7 mouse cellular contexts compared by ENCODE assay signal in genomic region chr15:30740728-30741127, GRCm38 (mm10).
A peak's percentile ranks its signal among the peaks of the same experiment; 100 is the strongest.
DNase-seq lines count a peak whose midpoint lies in the region; ATAC-seq lines count a peak whose summit lies in the region.

No protein-coding gene starts in this region.

- H3K9ac ChIP-seq in hindbrain, embryonic 13.5 days, result no peak overlapping the region

- no peak overlapping the region for H3K4me2 ChIP-seq in hindbrain, embryonic 13.5 days

- peak; percentile 86 for DNase-seq in ES-CJ7 (ENCODE audit: low read depth, low spot score)
- peak; percentile 10 for DNase-seq in adrenal gland, adult 8-10 months
- DNase-seq in embryonic facial prominence, embryonic 10.5 days (ENCODE audit: low spot score), result peak; percentile 62
- DNase-seq in layer of hippocampus, adult 9-11 months, result peak; percentile 84
- peak; percentile 56 for DNase-seq in lung, postnatal 25 days (ENCODE audit: low spot score)
- peak; percentile 69 for DNase-seq in right cerebral cortex, postnatal 14 days

- H3K9me3 ChIP-seq in embryonic facial prominence, embryonic 10.5 days, result no peaks in the 10 kb centered on the region
- H3K9me3 ChIP-seq in hindbrain, embryonic 13.5 days, result no peaks in the 10 kb centered on the region

- no peaks in the 10 kb centered on the region for H3K36me3 ChIP-seq in embryonic facial prominence, embryonic 10.5 days (replicated peaks)
- H3K36me3 ChIP-seq in hindbrain, embryonic 13.5 days, result no peaks in the 10 kb centered on the region

- ATAC-seq in hindbrain, embryonic 13.5 days (ENCODE audit: low FRiP score), result peak; percentile 90

- 17% methylated on average over 6 of the region's 6 CpGs for WGBS in embryonic facial prominence, embryonic 10.5 days
- 11% methylated on average over 6 of the region's 6 CpGs for WGBS in hindbrain, embryonic 13.5 days

- H3K4me3 ChIP-seq in embryonic facial prominence, embryonic 10.5 days, result no peak overlapping the region
- H3K4me3 ChIP-seq in hindbrain, embryonic 13.5 days, result no peak overlapping the region

- H3K27ac ChIP-seq in embryonic facial prominence, embryonic 10.5 days (replicated peaks), result no peak overlapping the region
- H3K27ac ChIP-seq in hindbrain, embryonic 13.5 days, result peak overlapping the region; percentile 52

- no peaks in the 10 kb centered on the region for H3K4me1 ChIP-seq in embryonic facial prominence, embryonic 10.5 days
- H3K4me1 ChIP-seq in hindbrain, embryonic 13.5 days (replicated peaks), result peaks cover 12% of the 10 kb centered on the region

- no peaks in the 10 kb centered on the region for H3K27me3 ChIP-seq in embryonic facial prominence, embryonic 10.5 days (replicated peaks; ENCODE audit: low read depth, poor library complexity, severe bottlenecking)
- no peaks in the 10 kb centered on the region for H3K27me3 ChIP-seq in hindbrain, embryonic 13.5 days

Comparison
In these comparisons a context has a peak if more than half of its experiments do, and no peak if none do; other contexts are left out.
1. DNase-seq: peak in every context shown above with its lines; median percentile 86 in ES-CJ7; 84 in layer of hippocampus, adult 9-11 months; 69 in right cerebral cortex, postnatal 14 days; 62 in embryonic facial prominence, embryonic 10.5 days; 56 in lung, postnatal 25 days; 10 in adrenal gland, adult 8-10 months.